Mouse (Mus musculus) midbrain, embryonic 11.5 days (tissue): ENCODE measurements around the gene Olfr186. TPM values are rescaled to one million over a fixed set of nuclear protein-coding genes. Genes with fewer than 3 reads are reported as not detected.
"Not testable (repeated sequence)": the region's sequence is repeated elsewhere in the genome, so short reads cannot be mapped to it uniquely, and the experiment has no call there.

Source experiments
- ATAC-seq: fragments of 200-750 bp; cut with Nextera tagmentation; 2 replicates; pipeline ENCODE4 v1.8.0; 2017; ENCODE audit warnings: moderate TSS enrichment, moderate library complexity; ENCODE audit not compliant: low FRiP score
- DNase-seq: peaks from one replicate; pipeline ENCODE4 v3.0.0; 2015; ENCODE audit warnings: low spot score; ENCODE audit errors: missing footprints
- H3K27ac ChIP-seq: fragments of 300-500 bp; sonication (generic); 2 replicates; pipeline ENCODE4 v1.5.1; 2014; ENCODE audit warnings: low read depth, low read length
- H3K27me3 ChIP-seq: fragments of 300-500 bp; sonication (generic); 2 replicates; pipeline ENCODE4 v1.6.1; 2014; ENCODE audit warnings: mild to moderate bottlenecking, low read length, moderate library complexity, mixed read lengths; ENCODE audit not compliant: control insufficient read depth, insufficient read depth
- H3K36me3 ChIP-seq: fragments of 300-500 bp; sonication (generic); 2 replicates; pipeline ENCODE4 v1.6.1; 2014; ENCODE audit warnings: mild to moderate bottlenecking, low read length, moderate library complexity, mixed read lengths; ENCODE audit not compliant: control insufficient read depth, insufficient read depth
- H3K4me1 ChIP-seq: fragments of 300-500 bp; sonication (generic); 2 replicates; pipeline ENCODE4 v1.6.1; 2014; ENCODE audit warnings: low read length; ENCODE audit not compliant: control insufficient read depth, insufficient read depth
- H3K4me2 ChIP-seq: fragments of 300-500 bp; sonication (generic); 2 replicates; pipeline ENCODE4 v1.6.1; 2014; ENCODE audit warnings: mild to moderate bottlenecking, moderate library complexity
- H3K4me3 ChIP-seq: fragments of 300-500 bp; sonication (generic); 2 replicates; pipeline ENCODE4 v1.5.1; 2014; ENCODE audit warnings: low read depth, low read length
- H3K9ac ChIP-seq: fragments of 300-500 bp; sonication (generic); 2 replicates; pipeline ENCODE4 v1.6.1; 2014; ENCODE audit warnings: low read length
- H3K9me3 ChIP-seq: fragments of 300-500 bp; sonication (generic); 2 replicates; pipeline ENCODE4 v1.6.1; 2016; ENCODE audit warnings: low read length; ENCODE audit not compliant: control insufficient read depth
- WGBS: fragments of 180-500 bp; shearing (Covaris S2); extraction: QIAGEN DNeasy Blood & Tissue Kit; methylation state at CpG from one replicate; pipeline ENCODE4 v1.1.7; 2014; 5-methylcytosine and 5-hydroxymethylcytosine counted together
- polyA plus RNA-seq: library from polyadenylated mRNA; unstranded; fragments of >200 nt; fragmentation: Nextera tagmentation; extraction: Ambion mirVana; gene quantifications from 2 replicates; pipeline ENCODE4 v1.2.1, GENCODE M21; 2014

Gene Olfr186
- not detected in 2 replicates for polyA plus RNA-seq

GRCm38 (mm10) chr16:59030191-59030590 lies at the start of gene Olfr186:
Olfr186 (minus strand) TSS chr16:59030291.
- 92% methylated on average over 4 of the region's 4 CpGs for WGBS
- no peaks in the 10 kb centered on the region for H3K9me3 ChIP-seq
- DNase-seq (no peak), ATAC-seq (no peak)
- H3K4me2 ChIP-seq = no peak within 1 kb of the TSS
- H3K4me3 ChIP-seq = no peak within 1 kb of the TSS
- no peaks in the 10 kb centered on the region for H3K27me3 ChIP-seq
- H3K4me1 ChIP-seq = no peaks in the 10 kb centered on the region
- no peaks in the 10 kb centered on the region for H3K36me3 ChIP-seq
- H3K27ac ChIP-seq = no peak within 1 kb of the TSS
- no peak within 1 kb of the TSS for H3K9ac ChIP-seq

GRCm38 (mm10) chr16:59077905-59078304 lies 47.8 kb upstream of the Olfr186 start, which contains the start of gene Olfr190:
Olfr190 (minus strand) TSS chr16:59078005.
- Histone ChIP-seq H3K27me3 (no peaks in the 10 kb centered on the region), H3K4me2 (no peak within 1 kb of the TSS), H3K9me3 (no peaks in the 10 kb centered on the region), H3K4me1 (no peaks in the 10 kb centered on the region), H3K36me3 (no peaks in the 10 kb centered on the region), H3K27ac (no peak within 1 kb of the TSS), H3K9ac (no peak within 1 kb of the TSS), H3K4me3 (no peak within 1 kb of the TSS)
- WGBS = 88% methylated on average over 5 of the region's 5 CpGs
- no peak for ATAC-seq
- no peak for DNase-seq

- Histone ChIP-seq H3K4me1 (no peaks in the 10 kb centered on the region), H3K36me3 (no peaks in the 10 kb centered on the region), H3K27me3 (no peaks in the 10 kb centered on the region), H3K4me2 (no peak overlapping the region), H3K9ac (no peak overlapping the region), H3K4me3 (no peak overlapping the region), H3K27ac (no peak overlapping the region), H3K9me3 (no peaks in the 10 kb centered on the region)
- no peak for ATAC-seq
- DNase-seq = no peak
- WGBS = 92% methylated on average over 1 of the region's 1 CpGs
Measured at GRCm38 (mm10) chr16:59073520-59073919, 43.4 kb upstream of the Olfr186 start.

- ATAC-seq = no peak
- Histone ChIP-seq H3K9me3 (no peaks in the 10 kb centered on the region), H3K9ac (no peak overlapping the region), H3K4me2 (no peak overlapping the region), H3K27me3 (no peaks in the 10 kb centered on the region), H3K36me3 (no peaks in the 10 kb centered on the region), H3K4me3 (no peak overlapping the region), H3K4me1 (no peaks in the 10 kb centered on the region), H3K27ac (no peak overlapping the region)
- no peak for DNase-seq
Measured at GRCm38 (mm10) chr16:59071755-59072154, 41.7 kb upstream of the Olfr186 start.

- H3K9me3 ChIP-seq, H3K4me2 ChIP-seq, H3K36me3 ChIP-seq, H3K27me3 ChIP-seq, H3K27ac ChIP-seq, H3K9ac ChIP-seq, ATAC-seq, DNase-seq, H3K4me3 ChIP-seq, H3K4me1 ChIP-seq: not testable (repeated sequence)
- WGBS = 82% methylated on average over 3 of the region's 3 CpGs
Measured at GRCm38 (mm10) chr16:59062411-59062810, 32.3 kb upstream of the Olfr186 start.

- not testable (repeated sequence) for H3K36me3 ChIP-seq, ATAC-seq, H3K9me3 ChIP-seq, H3K4me3 ChIP-seq, H3K4me1 ChIP-seq, H3K9ac ChIP-seq, DNase-seq, H3K27ac ChIP-seq, H3K27me3 ChIP-seq, H3K4me2 ChIP-seq
- 95% methylated on average over 2 of the region's 2 CpGs for whole genome bisulfite sequencing
Measured at GRCm38 (mm10) chr16:59049286-59049685, 19.2 kb upstream of the Olfr186 start.

- H3K4me3 ChIP-seq = no peak overlapping the region
- H3K27me3 ChIP-seq = no peaks in the 10 kb centered on the region
- no peaks in the 10 kb centered on the region for H3K9me3 ChIP-seq
- no peak overlapping the region for H3K9ac ChIP-seq
- no peaks in the 10 kb centered on the region for H3K36me3 ChIP-seq
- no peak overlapping the region for H3K27ac ChIP-seq
- ATAC-seq (no peak), DNase-seq (no peak)
- H3K4me2 ChIP-seq = no peak overlapping the region
- no peaks in the 10 kb centered on the region for H3K4me1 ChIP-seq
- WGBS = 72% methylated on average over 1 of the region's 1 CpGs
Measured at GRCm38 (mm10) chr16:59048860-59049259, 18.8 kb upstream of the Olfr186 start.

GRCm38 (mm10) chr16:59047579-59047978 lies 17.5 kb upstream of the Olfr186 start:
- WGBS = 70% methylated on average over 4 of the region's 4 CpGs
- Histone ChIP-seq H3K4me3 (no peak overlapping the region), H3K36me3 (no peaks in the 10 kb centered on the region), H3K27me3 (no peaks in the 10 kb centered on the region), H3K4me2 (no peak overlapping the region), H3K9me3 (no peaks in the 10 kb centered on the region), H3K9ac (no peak overlapping the region), H3K27ac (no peak overlapping the region), H3K4me1 (no peaks in the 10 kb centered on the region)
- ATAC-seq = no peak
- DNase-seq = no peak

- ATAC-seq (no peak), DNase-seq (no peak)
- Histone ChIP-seq H3K4me3 (no peak overlapping the region), H3K36me3 (no peaks in the 10 kb centered on the region), H3K9me3 (no peaks in the 10 kb centered on the region), H3K27me3 (no peaks in the 10 kb centered on the region), H3K9ac (no peak overlapping the region), H3K27ac (no peak overlapping the region), H3K4me2 (no peak overlapping the region), H3K4me1 (no peaks in the 10 kb centered on the region)
- WGBS = 90% methylated on average over 3 of the region's 3 CpGs
Measured at GRCm38 (mm10) chr16:59045835-59046234, 15.7 kb upstream of the Olfr186 start.

GRCm38 (mm10) chr16:59039710-59040109 lies 9.6 kb upstream of the Olfr186 start, which contains the start of gene Olfr187:
Olfr187 (minus strand) TSS chr16:59039767.
- no peak within 1 kb of the TSS for H3K4me2 ChIP-seq
- no peak within 1 kb of the TSS for H3K27ac ChIP-seq
- no peak for ATAC-seq
- H3K4me1 ChIP-seq = no peaks in the 10 kb centered on the region
- 91% methylated on average over 7 of the region's 7 CpGs for WGBS
- no peak within 1 kb of the TSS for H3K9ac ChIP-seq
- DNase-seq = no peak
- no peaks in the 10 kb centered on the region for H3K9me3 ChIP-seq
- no peaks in the 10 kb centered on the region for H3K36me3 ChIP-seq
- no peak within 1 kb of the TSS for H3K4me3 ChIP-seq
- no peaks in the 10 kb centered on the region for H3K27me3 ChIP-seq
